Mouse (Mus musculus): ENCODE measurements around the gene Rasl10b. TPM values are rescaled to one million over a fixed set of nuclear protein-coding genes. Genes with fewer than 3 reads are reported as not detected.

Gene Rasl10b
- polyA plus RNA-seq, 1 experiment from 2014 or later = 4.2 TPM

DNA sequence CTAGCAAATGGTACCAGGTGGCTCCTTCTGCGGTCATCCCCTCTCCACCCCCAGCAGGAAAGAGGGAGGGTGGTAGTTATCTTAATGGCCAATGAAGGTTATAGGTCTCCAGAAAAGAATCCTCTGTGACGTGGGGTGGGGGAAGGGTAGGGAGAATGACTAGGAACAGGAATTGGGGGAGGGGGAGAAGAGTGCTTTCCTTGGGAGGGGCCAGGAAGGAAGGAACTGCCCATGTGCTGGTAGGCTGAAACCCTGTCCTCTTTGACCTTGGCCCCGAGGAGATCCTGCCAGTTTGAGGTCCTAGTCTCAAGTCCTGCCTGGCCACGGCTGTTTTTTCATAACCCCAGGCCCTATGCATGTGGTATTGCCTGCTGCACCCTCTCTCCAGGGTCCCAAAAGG, 40.4 kb downstream of the Rasl10b start:
- peaks cover 14% of the 10 kb centered on the region for H3K27me3 ChIP-seq (ENCODE audit: control insufficient read depth, insufficient read depth, low read length)
- H3K4me1 ChIP-seq (replicated peaks; ENCODE audit: control insufficient read depth, insufficient read depth, low read length) = no peaks in the 10 kb centered on the region; the same call in 1 of the 2 replicates
- no peak overlapping the region for H3K4me3 ChIP-seq (ENCODE audit: low read depth, low read length)
- WGBS = 58% methylated on average over 4 of the region's 4 CpGs
- no peaks in the 10 kb centered on the region for H3K9me3 ChIP-seq (ENCODE audit: control insufficient read depth, low read length)
- no peak overlapping the region for H3K9ac ChIP-seq (ENCODE audit: low read depth, low read length)
- peak overlapping the region; percentile 20; the same call in 1 of the 2 replicates for H3K27ac ChIP-seq (ENCODE audit: low read depth, low read length)
- ATAC-seq (ENCODE audit: low FRiP score) (no peak), DNase-seq (ENCODE audit: low spot score) (no peak)
- H3K4me2 ChIP-seq (replicated peaks; ENCODE audit: low read depth, low read length) = no peak overlapping the region
- H3K36me3 ChIP-seq (ENCODE audit: control insufficient read depth, insufficient read depth, low read length) = no peaks in the 10 kb centered on the region

DNA sequence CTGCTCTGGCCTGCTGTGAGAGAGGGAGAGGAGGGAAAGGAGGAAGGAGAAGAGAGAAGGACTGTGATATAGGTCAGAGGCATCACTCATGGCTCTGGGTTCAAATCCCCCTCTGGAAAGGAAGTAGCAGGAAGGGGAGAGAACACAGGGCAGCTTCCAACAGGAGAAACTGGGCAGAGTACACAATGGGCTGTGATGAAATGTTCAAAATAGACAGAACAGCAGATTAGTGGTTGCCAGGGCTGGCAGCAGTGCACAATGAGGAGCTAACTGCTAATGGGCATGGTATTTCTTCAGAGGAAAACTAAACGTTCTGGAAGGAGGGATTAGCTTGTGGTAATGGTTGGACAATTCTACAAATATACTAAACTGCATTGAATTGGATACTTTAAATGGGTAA, 41.6 kb downstream of the Rasl10b start:
- no peak overlapping the region for H3K4me2 ChIP-seq (replicated peaks; ENCODE audit: low read depth, low read length)
- H3K27me3 ChIP-seq (ENCODE audit: control insufficient read depth, insufficient read depth, low read length) = peaks cover 3% of the 10 kb centered on the region; the same call in 1 of the 2 replicates
- no peaks in the 10 kb centered on the region for H3K4me1 ChIP-seq (replicated peaks; ENCODE audit: control insufficient read depth, insufficient read depth, low read length)
- ATAC-seq (ENCODE audit: low FRiP score) (no peak), DNase-seq (ENCODE audit: low spot score) (no peak)
- H3K36me3 ChIP-seq (ENCODE audit: control insufficient read depth, insufficient read depth, low read length) = no peaks in the 10 kb centered on the region
- no peak overlapping the region for H3K27ac ChIP-seq (ENCODE audit: low read depth, low read length)
- H3K9ac ChIP-seq (ENCODE audit: low read depth, low read length) = no peak overlapping the region
- no peak overlapping the region for H3K4me3 ChIP-seq (ENCODE audit: low read depth, low read length)
- no peaks in the 10 kb centered on the region for H3K9me3 ChIP-seq (ENCODE audit: control insufficient read depth, low read length)
- WGBS = 56% methylated on average over 1 of the region's 1 CpGs

DNA sequence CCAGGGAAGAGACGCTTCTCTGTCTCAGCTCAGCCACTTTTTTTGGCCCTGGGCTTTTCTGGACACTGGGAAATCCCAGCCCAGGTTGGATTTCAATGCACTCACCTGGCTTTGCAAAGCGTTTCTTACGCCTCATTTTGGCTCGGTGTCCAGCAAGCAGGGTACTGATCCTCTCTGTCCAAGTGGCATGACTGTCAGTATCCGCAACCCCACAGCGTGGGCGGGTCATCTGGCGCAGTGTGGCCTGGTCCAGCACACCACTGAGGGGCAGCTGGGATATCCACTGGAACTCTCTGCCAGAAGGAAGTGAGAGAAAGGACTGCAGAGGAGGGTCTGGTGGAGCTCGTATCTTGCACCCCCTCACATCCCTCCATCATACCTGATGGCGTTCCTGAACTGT, 42.3 kb downstream of the Rasl10b start:
- H3K4me1 ChIP-seq (replicated peaks; ENCODE audit: control insufficient read depth, insufficient read depth, low read length) = no peaks in the 10 kb centered on the region
- no peak overlapping the region for H3K9ac ChIP-seq (ENCODE audit: low read depth, low read length)
- no peak overlapping the region for H3K27ac ChIP-seq (ENCODE audit: low read depth, low read length)
- H3K4me2 ChIP-seq (replicated peaks; ENCODE audit: low read depth, low read length) = no peak overlapping the region
- H3K36me3 ChIP-seq (ENCODE audit: control insufficient read depth, insufficient read depth, low read length) = no peaks in the 10 kb centered on the region
- WGBS = 87% methylated on average over 10 of the region's 10 CpGs
- no peaks in the 10 kb centered on the region for H3K9me3 ChIP-seq (ENCODE audit: control insufficient read depth, low read length)
- ATAC-seq (ENCODE audit: low FRiP score) = no peak
- peaks cover under 1% of the 10 kb centered on the region; the same call in 1 of the 2 replicates for H3K27me3 ChIP-seq (ENCODE audit: control insufficient read depth, insufficient read depth, low read length)
- no peak for DNase-seq (ENCODE audit: low spot score)
- no peak overlapping the region for H3K4me3 ChIP-seq (ENCODE audit: low read depth, low read length)

DNA sequence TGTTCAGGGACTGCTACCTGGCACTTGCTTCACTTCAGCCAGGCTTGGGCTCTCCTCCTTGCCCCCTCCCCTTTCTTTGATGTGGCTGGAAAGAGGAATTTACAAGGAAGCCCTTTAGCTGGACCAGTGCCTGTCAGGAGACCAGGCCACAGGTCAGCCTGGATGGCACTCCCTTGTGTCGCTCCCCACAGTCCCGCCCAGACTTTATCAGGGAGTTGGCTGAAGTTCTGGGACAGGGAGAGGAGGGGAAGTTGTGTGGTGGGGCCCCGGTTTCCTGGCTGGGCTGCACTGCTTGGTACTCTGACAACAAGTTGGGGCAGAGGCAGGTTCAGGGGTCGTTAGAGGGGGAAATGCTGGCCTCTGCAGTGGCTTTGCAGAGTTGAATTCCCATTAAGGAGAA, 45.6 kb downstream of the Rasl10b start:
- ATAC-seq (ENCODE audit: low FRiP score) = no peak
- Histone ChIP-seq H3K27me3 (ENCODE audit: control insufficient read depth, insufficient read depth, low read length) (no peaks in the 10 kb centered on the region; the same call in 1 of the 2 replicates), H3K4me1 (replicated peaks; ENCODE audit: control insufficient read depth, insufficient read depth, low read length) (no peaks in the 10 kb centered on the region), H3K9ac (ENCODE audit: low read depth, low read length) (no peak overlapping the region), H3K4me3 (ENCODE audit: low read depth, low read length) (no peak overlapping the region), H3K27ac (ENCODE audit: low read depth, low read length) (no peak overlapping the region), H3K9me3 (ENCODE audit: control insufficient read depth, low read length) (no peaks in the 10 kb centered on the region), H3K4me2 (replicated peaks; ENCODE audit: low read depth, low read length) (no peak overlapping the region), H3K36me3 (ENCODE audit: control insufficient read depth, insufficient read depth, low read length) (no peaks in the 10 kb centered on the region)
- no peak for DNase-seq (ENCODE audit: low spot score)
- WGBS = 34% methylated on average over 4 of the region's 4 CpGs

DNA sequence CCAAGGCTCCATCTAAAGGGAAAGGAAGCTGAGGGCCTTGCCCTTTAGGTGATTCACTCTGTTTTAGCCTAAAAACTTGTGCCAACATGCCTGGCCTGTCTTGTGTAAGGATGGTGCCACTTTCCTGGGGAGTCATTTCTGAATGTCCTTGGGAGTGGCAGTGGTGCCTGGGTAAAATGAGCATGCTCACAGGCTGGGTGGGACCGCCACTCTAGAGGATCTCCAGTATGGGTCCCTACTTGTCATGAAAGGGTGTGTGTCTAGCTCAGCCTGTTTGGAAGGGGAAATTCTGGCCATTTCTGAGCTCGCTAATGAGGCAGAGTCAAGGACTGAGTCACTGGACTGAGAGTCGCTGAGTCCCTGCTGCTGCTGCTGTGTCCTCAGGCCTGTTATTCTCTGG, 46.7 kb downstream of the Rasl10b start:
- Histone ChIP-seq H3K27me3 (ENCODE audit: control insufficient read depth, insufficient read depth, low read length) (no peaks in the 10 kb centered on the region; the same call in 1 of the 2 replicates), H3K4me2 (replicated peaks; ENCODE audit: low read depth, low read length) (no peak overlapping the region), H3K4me3 (ENCODE audit: low read depth, low read length) (no peak overlapping the region), H3K9ac (ENCODE audit: low read depth, low read length) (no peak overlapping the region), H3K36me3 (ENCODE audit: control insufficient read depth, insufficient read depth, low read length) (no peaks in the 10 kb centered on the region), H3K9me3 (ENCODE audit: control insufficient read depth, low read length) (no peaks in the 10 kb centered on the region), H3K27ac (ENCODE audit: low read depth, low read length) (no peak overlapping the region), H3K4me1 (replicated peaks; ENCODE audit: control insufficient read depth, insufficient read depth, low read length) (no peaks in the 10 kb centered on the region)
- ATAC-seq (ENCODE audit: low FRiP score) = no peak
- WGBS = 85% methylated on average over 3 of the region's 3 CpGs
- no peak for DNase-seq (ENCODE audit: low spot score)

DNA sequence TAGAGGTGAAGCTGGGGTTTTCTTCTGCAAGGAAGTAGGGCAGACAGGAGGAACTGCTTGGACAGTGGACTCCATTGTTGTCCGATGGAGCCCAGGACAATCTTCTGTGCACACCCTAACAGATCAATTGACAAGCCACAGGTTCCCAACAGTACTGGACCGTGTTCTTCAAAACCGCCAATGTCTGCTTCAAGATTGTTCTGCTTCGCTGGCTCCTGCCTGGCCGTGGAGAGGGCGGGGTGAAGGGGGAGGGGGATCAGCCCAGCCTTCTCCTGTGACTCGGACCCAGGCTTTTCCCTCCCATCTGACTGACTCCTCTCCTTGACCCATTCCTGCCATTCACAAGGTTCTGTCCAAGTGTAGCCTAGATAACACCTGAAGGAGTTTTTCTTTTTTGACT, 48.3 kb downstream of the Rasl10b start:
- no peak overlapping the region for H3K4me2 ChIP-seq (replicated peaks; ENCODE audit: low read depth, low read length)
- no peak overlapping the region for H3K4me3 ChIP-seq (ENCODE audit: low read depth, low read length)
- no peak for ATAC-seq (ENCODE audit: low FRiP score)
- H3K9me3 ChIP-seq (ENCODE audit: control insufficient read depth, low read length) = no peaks in the 10 kb centered on the region
- no peaks in the 10 kb centered on the region; the same call in 1 of the 2 replicates for H3K4me1 ChIP-seq (replicated peaks; ENCODE audit: control insufficient read depth, insufficient read depth, low read length)
- no peak overlapping the region for H3K27ac ChIP-seq (ENCODE audit: low read depth, low read length)
- DNase-seq (ENCODE audit: low spot score) = no peak
- peaks cover 6% of the 10 kb centered on the region for H3K27me3 ChIP-seq (ENCODE audit: control insufficient read depth, insufficient read depth, low read length)
- H3K9ac ChIP-seq (ENCODE audit: low read depth, low read length) = no peak overlapping the region
- 39% methylated on average over 7 of the region's 7 CpGs for WGBS
- H3K36me3 ChIP-seq (ENCODE audit: control insufficient read depth, insufficient read depth, low read length) = no peaks in the 10 kb centered on the region

DNA sequence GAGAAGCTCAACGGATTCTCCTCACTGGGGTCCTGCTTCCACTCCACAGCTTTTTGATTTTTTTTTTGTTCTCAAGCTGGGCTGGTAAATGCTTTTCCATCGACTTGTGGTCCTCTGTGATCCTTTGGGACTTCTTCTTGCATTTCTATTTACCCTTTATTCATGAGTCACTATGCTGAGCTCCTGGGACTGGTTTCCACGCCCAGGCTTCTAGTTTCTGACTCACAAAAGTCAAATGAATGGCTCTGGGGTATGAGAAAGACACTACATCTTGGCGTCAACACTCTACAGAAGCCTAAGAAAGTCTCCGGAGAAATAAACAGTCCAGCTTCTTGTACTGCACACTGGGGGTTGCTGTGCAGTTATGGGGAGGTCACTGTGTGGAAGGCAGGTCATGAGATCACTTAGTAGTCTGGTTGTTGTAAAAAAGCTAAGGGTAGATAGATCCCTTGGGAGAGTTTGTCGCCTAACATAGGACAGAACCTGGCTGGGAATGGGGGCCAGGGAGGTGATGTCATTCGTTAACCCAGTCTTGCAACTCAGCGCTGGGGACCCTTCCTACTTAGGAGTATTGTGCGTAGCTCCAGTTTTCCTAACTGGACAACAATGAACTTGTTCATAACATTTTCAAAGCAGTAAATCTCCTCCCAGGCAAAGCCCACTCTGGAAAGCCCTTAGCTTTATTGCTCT, 49.1 kb downstream of the Rasl10b start:
- H3K36me3 ChIP-seq (ENCODE audit: control insufficient read depth, insufficient read depth, low read length) = no peaks in the 10 kb centered on the region
- H3K27me3 ChIP-seq (ENCODE audit: control insufficient read depth, insufficient read depth, low read length) = peaks cover 9% of the 10 kb centered on the region
- H3K27ac ChIP-seq (ENCODE audit: low read depth, low read length) = no peak overlapping the region
- DNase-seq (ENCODE audit: low spot score) = no peak
- WGBS = 62% methylated on average over 9 of the region's 9 CpGs
- no peak for ATAC-seq (ENCODE audit: low FRiP score)
- H3K9ac ChIP-seq (ENCODE audit: low read depth, low read length) = no peak overlapping the region
- no peaks in the 10 kb centered on the region for H3K9me3 ChIP-seq (ENCODE audit: control insufficient read depth, low read length)
- no peak overlapping the region for H3K4me3 ChIP-seq (ENCODE audit: low read depth, low read length)
- no peaks in the 10 kb centered on the region; the same call in 1 of the 2 replicates for H3K4me1 ChIP-seq (replicated peaks; ENCODE audit: control insufficient read depth, insufficient read depth, low read length)
- no peak overlapping the region for H3K4me2 ChIP-seq (replicated peaks; ENCODE audit: low read depth, low read length)

DNA sequence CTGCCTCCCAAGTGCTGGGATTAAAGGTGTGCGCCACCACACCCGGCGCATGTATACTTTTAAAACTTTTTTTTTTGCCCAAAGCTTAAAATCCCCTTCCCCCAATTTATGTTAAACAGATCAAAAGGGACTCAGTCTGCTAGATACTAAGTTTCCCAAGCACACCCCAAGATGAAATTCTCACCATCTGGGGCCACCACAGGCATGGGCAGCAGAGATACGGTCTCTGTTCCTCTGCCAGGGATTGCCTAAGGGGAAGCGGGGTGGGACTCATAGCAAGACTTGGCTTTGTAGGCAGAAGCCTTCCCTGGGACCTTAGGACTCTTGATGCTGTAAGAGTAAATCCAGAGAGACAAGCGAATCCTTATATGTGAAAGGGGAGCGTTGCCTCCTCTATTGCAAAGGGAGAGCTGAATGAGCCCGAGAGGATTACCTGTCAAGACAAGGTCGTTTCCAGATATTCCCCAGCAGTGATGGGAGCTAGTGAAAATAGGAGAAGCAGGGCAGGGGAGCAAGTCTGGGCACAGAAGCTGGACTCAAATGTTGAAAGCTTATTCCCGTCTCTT, 52.6 kb downstream of the Rasl10b start:
- Histone ChIP-seq H3K4me3 (ENCODE audit: low read depth, low read length) (no peak overlapping the region), H3K27me3 (ENCODE audit: control insufficient read depth, insufficient read depth, low read length) (peaks cover 19% of the 10 kb centered on the region), H3K9me3 (ENCODE audit: control insufficient read depth, low read length) (no peaks in the 10 kb centered on the region), H3K9ac (ENCODE audit: low read depth, low read length) (no peak overlapping the region), H3K4me2 (replicated peaks; ENCODE audit: low read depth, low read length) (no peak overlapping the region), H3K36me3 (ENCODE audit: control insufficient read depth, insufficient read depth, low read length) (no peaks in the 10 kb centered on the region), H3K4me1 (replicated peaks; ENCODE audit: control insufficient read depth, insufficient read depth, low read length) (no peaks in the 10 kb centered on the region; the same call in 1 of the 2 replicates), H3K27ac (ENCODE audit: low read depth, low read length) (no peak overlapping the region)
- DNase-seq (ENCODE audit: low spot score) (no peak), ATAC-seq (ENCODE audit: low FRiP score) (no peak)
- WGBS = 76% methylated on average over 10 of the region's 10 CpGs

DNA sequence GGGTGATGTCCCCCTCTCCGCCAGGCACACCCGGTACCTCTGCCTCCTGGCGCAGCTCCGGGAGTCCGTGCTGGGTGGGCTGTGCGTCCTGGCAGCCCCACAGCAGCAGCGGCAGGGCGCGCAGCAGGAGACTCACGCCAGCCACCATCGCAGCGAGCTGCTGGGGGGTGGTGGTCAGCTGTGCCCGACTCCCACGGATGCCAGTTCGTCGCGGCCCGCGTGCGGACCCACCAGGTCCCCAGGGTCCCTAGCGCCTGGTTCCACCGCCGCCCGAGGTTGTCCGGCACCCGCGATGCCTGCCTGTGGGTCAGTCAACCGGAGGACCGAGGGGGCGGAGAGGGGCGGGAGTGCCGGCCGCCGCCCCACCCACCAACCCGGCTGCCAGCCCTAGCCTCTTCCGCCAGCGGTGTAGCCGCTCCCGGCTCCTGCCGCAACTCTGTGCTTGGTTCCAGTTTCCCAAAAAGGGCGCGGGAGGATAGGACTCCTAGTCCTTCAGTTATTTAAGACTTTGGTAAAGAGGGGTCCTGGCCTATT, 53.8 kb downstream of the Rasl10b start, which contains the start of gene Mmp28:
Mmp28 (minus strand) TSS at position 361 of the 534 bp plus-strand sequence.
- DNase-seq (ENCODE audit: low spot score) = peak; percentile 61
- 0 out of 2 replicates have a peak, but pooled peaks have one; percentile 47 for ATAC-seq (ENCODE audit: low FRiP score)
- no peak within 1 kb of the TSS for H3K27ac ChIP-seq (ENCODE audit: low read depth, low read length)

More for the DNA sequence above, 53.8 kb downstream of the Rasl10b start, which contains the start of gene Mmp28:
- H3K36me3 ChIP-seq (ENCODE audit: control insufficient read depth, insufficient read depth, low read length) = no peaks in the 10 kb centered on the region
- peak within 1 kb of the TSS; percentile 51 for H3K4me3 ChIP-seq (ENCODE audit: low read depth, low read length)
- peak within 1 kb of the TSS; percentile 44 for H3K9ac ChIP-seq (ENCODE audit: low read depth, low read length)
- H3K4me2 ChIP-seq (replicated peaks; ENCODE audit: low read depth, low read length) = peak within 1 kb of the TSS; percentile 91
- under 1% methylated on average over 42 of the region's 42 CpGs for WGBS
- H3K4me1 ChIP-seq (replicated peaks; ENCODE audit: control insufficient read depth, insufficient read depth, low read length) = no peaks in the 10 kb centered on the region; the same call in 1 of the 2 replicates
- H3K9me3 ChIP-seq (ENCODE audit: control insufficient read depth, low read length) = no peaks in the 10 kb centered on the region
- peaks cover 19% of the 10 kb centered on the region for H3K27me3 ChIP-seq (ENCODE audit: control insufficient read depth, insufficient read depth, low read length)
